Mouse (Mus musculus) liver, postnatal 0 days (tissue): ENCODE data around the gene Ngb.

Source experiments
- CTCF ChIP-seq: sonication (generic); IDR thresholded peaks from 2 replicates; pipeline ENCODE4 v1.5.1; 2016; ENCODE audit warnings: antibody characterized with exemption, low read depth
- EP300 ChIP-seq: IDR thresholded peaks from 2 replicates; pipeline ENCODE4 v1.6.1; 2016; ENCODE audit warnings: antibody characterized with exemption, low read depth, mild to moderate bottlenecking

DNA sequence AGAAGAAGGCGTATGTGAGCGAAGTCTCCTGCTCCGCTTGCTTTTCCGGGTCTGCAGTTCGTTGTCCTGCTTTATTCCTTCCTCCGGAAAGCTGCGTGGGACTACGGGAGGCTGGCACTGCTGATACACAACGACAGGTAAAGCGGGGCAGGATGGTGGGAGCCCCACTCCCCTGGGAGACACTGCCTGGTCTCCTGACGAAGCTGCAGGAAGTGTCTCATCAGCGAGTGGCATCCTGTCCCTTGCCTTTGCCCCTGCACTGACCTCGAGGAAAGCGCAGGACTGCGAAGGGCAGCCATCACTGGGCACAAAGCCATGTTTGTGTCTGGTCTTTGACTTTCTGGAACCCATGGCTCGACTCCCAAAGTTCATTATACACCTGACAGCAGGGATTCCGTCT is 45.3 kb downstream of the Ngb start:
- TF ChIP-seq CTCF (no peak), EP300 (no peak)
